Mouse (Mus musculus): ENCODE data around the gene Ctcfl. TPM values are rescaled to one million over a fixed set of nuclear protein-coding genes. Genes with fewer than 3 reads are reported as not detected.

The Ctcfl gene
- 0.06 TPM in 1 of 2 replicates, not detected in the other for polyA plus RNA-seq (2016; fragmentation: Nextera tagmentation; extraction: Ambion mirVana)

- Histone ChIP-seq H3K4me3 (no peak within 1 kb of the TSS), H3K27me3 (ENCODE audit: low read depth, poor library complexity, severe bottlenecking) (no peaks in the 10 kb centered on the region), H3K9me3 (replicated peaks) (no peaks in the 10 kb centered on the region), H3K4me1 (peaks cover 5% of the 10 kb centered on the region), H3K36me3 (no peaks in the 10 kb centered on the region), H3K27ac (no peak within 1 kb of the TSS)
- DNase-seq (ENCODE audit: low spot score): no peak
- 89% methylated on average over 35 of the region's 35 CpGs for WGBS
These were observed at the start of gene Ctcfl for GRCm38 (mm10) chr2:173119023-173119944. Ctcfl (minus strand) TSS chr2:173119525.

GRCm38 (mm10) chr2:173168411-173168851 is 49.1 kb upstream of the Ctcfl start:
- Histone ChIP-seq H3K36me3 (no peaks in the 10 kb centered on the region), H3K4me1 (peaks cover 53% of the 10 kb centered on the region), H3K27me3 (ENCODE audit: low read depth, poor library complexity, severe bottlenecking) (peaks cover 61% of the 10 kb centered on the region), H3K27ac (peak overlapping the region; percentile 71), H3K9me3 (replicated peaks) (no peaks in the 10 kb centered on the region), H3K4me3 (no peak overlapping the region)
- 22% methylated on average over 5 of the region's 5 CpGs for WGBS
- DNase-seq (ENCODE audit: low spot score): no peak

DNA sequence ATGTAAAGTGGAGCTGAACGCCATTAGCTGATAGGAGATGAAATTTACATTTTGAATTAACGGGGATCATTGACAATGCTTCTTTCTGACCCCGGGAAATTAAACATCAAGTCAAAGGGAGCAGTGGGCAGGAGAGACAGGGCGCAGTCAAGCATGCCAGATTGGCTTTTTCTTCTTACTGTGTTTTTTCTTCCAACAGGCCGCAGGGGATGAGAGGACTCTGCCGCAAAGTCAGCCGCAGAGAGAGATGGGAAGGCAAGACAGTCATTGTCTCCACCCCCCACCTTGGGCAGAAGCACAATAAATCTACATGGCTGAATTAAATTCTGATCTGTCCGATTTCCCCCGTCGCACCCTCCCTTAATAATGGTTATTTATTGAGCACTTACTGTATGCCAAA is 46.0 kb upstream of the Ctcfl start:
- no peak overlapping the region for H3K4me3 ChIP-seq
- DNase-seq (ENCODE audit: low spot score): no peak
- 92% methylated on average over 10 of the region's 10 CpGs for WGBS

GRCm38 (mm10) chr2:173164946-173165345 is 45.6 kb upstream of the Ctcfl start:
- no peak for DNase-seq (ENCODE audit: low spot score)

More for the DNA sequence above, 46.0 kb upstream of the Ctcfl start:
- Histone ChIP-seq H3K27me3 (ENCODE audit: low read depth, poor library complexity, severe bottlenecking) (peaks cover 50% of the 10 kb centered on the region), H3K36me3 (no peaks in the 10 kb centered on the region), H3K4me1 (peaks cover 33% of the 10 kb centered on the region), H3K9me3 (replicated peaks) (no peaks in the 10 kb centered on the region), H3K27ac (no peak overlapping the region)

GRCm38 (mm10) chr2:173164358-173164757 is 45.0 kb upstream of the Ctcfl start:
- peaks cover 33% of the 10 kb centered on the region for H3K4me1 ChIP-seq
- no peak overlapping the region for H3K27ac ChIP-seq
- H3K9me3 ChIP-seq (replicated peaks): no peaks in the 10 kb centered on the region
- no peak overlapping the region for H3K4me3 ChIP-seq
- no peak for DNase-seq (ENCODE audit: low spot score)
- WGBS: 50% methylated on average over 2 of the region's 2 CpGs
- H3K27me3 ChIP-seq (ENCODE audit: low read depth, poor library complexity, severe bottlenecking): peaks cover 40% of the 10 kb centered on the region
- H3K36me3 ChIP-seq: no peaks in the 10 kb centered on the region

More at GRCm38 (mm10) chr2:173164946-173165345, 45.6 kb upstream of the Ctcfl start:
- H3K4me3 ChIP-seq: no peak overlapping the region
- H3K9me3 ChIP-seq (replicated peaks): no peaks in the 10 kb centered on the region
- 90% methylated on average over 10 of the region's 10 CpGs for WGBS
- H3K36me3 ChIP-seq: no peaks in the 10 kb centered on the region
- H3K27me3 ChIP-seq (ENCODE audit: low read depth, poor library complexity, severe bottlenecking): peaks cover 46% of the 10 kb centered on the region
- H3K4me1 ChIP-seq: peaks cover 32% of the 10 kb centered on the region
- no peak overlapping the region for H3K27ac ChIP-seq

GRCm38 (mm10) chr2:173163380-173163779 is 44.1 kb upstream of the Ctcfl start:
- Histone ChIP-seq H3K27ac (no peak overlapping the region), H3K36me3 (no peaks in the 10 kb centered on the region), H3K27me3 (ENCODE audit: low read depth, poor library complexity, severe bottlenecking) (peaks cover 31% of the 10 kb centered on the region), H3K4me1 (peaks cover 26% of the 10 kb centered on the region), H3K9me3 (replicated peaks) (no peaks in the 10 kb centered on the region), H3K4me3 (no peak overlapping the region)
- 87% methylated on average over 8 of the region's 8 CpGs for WGBS
- DNase-seq (ENCODE audit: low spot score): no peak

GRCm38 (mm10) chr2:173159354-173160311 is 40.3 kb upstream of the Ctcfl start:
- Histone ChIP-seq H3K27me3 (ENCODE audit: low read depth, poor library complexity, severe bottlenecking) (peaks cover 9% of the 10 kb centered on the region; the same call in 1 of the 2 replicates), H3K4me1 (peaks cover 22% of the 10 kb centered on the region), H3K9me3 (replicated peaks) (no peaks in the 10 kb centered on the region), H3K36me3 (no peaks in the 10 kb centered on the region), H3K27ac (peak overlapping the region; percentile 69), H3K4me3 (no peak overlapping the region)
- 47% methylated on average over 24 of the region's 24 CpGs for WGBS
- DNase-seq (ENCODE audit: low spot score): peak; percentile 80

DNA sequence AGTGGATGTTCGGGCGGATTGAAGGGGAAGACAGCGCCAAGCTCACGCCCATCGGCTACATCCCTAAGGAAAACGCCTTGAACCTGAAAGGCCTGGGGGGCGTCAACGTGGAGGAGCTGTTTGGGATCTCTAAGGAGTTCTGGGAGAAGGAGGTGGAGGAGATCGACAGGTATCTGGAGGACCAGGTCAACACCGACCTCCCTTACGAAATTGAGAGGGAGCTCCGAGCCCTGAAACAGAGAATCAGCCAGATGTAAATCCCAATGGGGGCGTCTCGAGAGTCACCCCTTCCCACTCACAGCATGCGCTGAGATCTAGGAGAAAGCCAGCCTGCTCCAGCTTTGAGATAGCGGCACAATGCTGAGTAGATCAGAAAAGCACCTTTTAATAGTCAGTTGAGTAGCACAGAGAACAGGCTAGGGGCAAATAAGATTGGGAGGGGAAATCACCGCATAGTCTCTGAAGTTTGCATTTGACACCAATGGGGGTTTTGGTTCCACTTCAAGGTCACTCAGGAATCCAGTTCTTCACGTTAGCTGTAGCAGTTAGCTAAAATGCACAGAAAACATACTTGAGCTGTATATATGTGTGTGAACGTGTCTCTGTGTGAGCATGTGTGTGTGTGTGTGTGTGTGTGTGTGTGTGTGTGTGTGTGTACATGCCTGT is 39.2 kb upstream of the Ctcfl start:
- 91% methylated on average over 19 of the region's 19 CpGs for whole genome bisulfite sequencing

DNA sequence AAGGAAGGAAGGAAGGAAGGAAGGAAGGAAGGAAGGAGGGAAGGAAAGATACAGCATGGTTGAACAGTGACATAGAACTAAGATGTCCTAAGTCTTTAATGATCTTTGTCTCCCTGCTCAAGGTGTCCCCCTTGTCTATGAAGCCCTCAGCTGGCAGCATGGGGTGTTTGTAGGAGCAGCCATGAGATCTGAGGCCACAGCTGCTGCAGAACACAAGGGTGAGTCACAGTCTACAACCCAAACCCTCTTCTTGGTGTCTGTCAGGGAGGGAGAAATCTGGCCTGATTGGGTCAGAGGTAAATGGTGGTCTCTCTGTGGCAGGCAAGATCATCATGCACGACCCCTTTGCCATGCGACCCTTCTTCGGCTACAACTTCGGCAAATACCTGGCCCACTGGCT is 38.5 kb upstream of the Ctcfl start:
- H3K27ac ChIP-seq: no peak overlapping the region; the same call in 1 of the 2 replicates
- H3K27me3 ChIP-seq (ENCODE audit: low read depth, poor library complexity, severe bottlenecking): peaks cover 3% of the 10 kb centered on the region; the same call in 1 of the 2 replicates
- no peak for DNase-seq (ENCODE audit: low spot score)
- no peaks in the 10 kb centered on the region for H3K9me3 ChIP-seq (replicated peaks)
- peaks cover 23% of the 10 kb centered on the region for H3K4me1 ChIP-seq
- H3K36me3 ChIP-seq: no peaks in the 10 kb centered on the region
- H3K4me3 ChIP-seq: no peak overlapping the region
- 88% methylated on average over 4 of the region's 4 CpGs for WGBS

More for the DNA sequence above, 39.2 kb upstream of the Ctcfl start:
- H3K9me3 ChIP-seq (replicated peaks): no peaks in the 10 kb centered on the region
- no peak overlapping the region for H3K4me3 ChIP-seq
- no peaks in the 10 kb centered on the region for H3K36me3 ChIP-seq
- peaks cover 9% of the 10 kb centered on the region; the same call in 1 of the 2 replicates for H3K27me3 ChIP-seq (ENCODE audit: low read depth, poor library complexity, severe bottlenecking)
- no peak for DNase-seq (ENCODE audit: low spot score)
- H3K27ac ChIP-seq: no peak overlapping the region; the same call in 1 of the 2 replicates
- H3K4me1 ChIP-seq: peaks cover 22% of the 10 kb centered on the region

GRCm38 (mm10) chr2:173157376-173157775 is 38.1 kb upstream of the Ctcfl start:
- no peaks in the 10 kb centered on the region for H3K9me3 ChIP-seq (replicated peaks)
- 74% methylated on average over 4 of the region's 4 CpGs for WGBS
- H3K4me3 ChIP-seq: no peak overlapping the region

GRCm38 (mm10) chr2:173156923-173157322 is 37.6 kb upstream of the Ctcfl start:
- no peaks in the 10 kb centered on the region for H3K9me3 ChIP-seq (replicated peaks)
- H3K27ac ChIP-seq: no peak overlapping the region
- no peaks in the 10 kb centered on the region for H3K27me3 ChIP-seq (ENCODE audit: low read depth, poor library complexity, severe bottlenecking)
- H3K36me3 ChIP-seq: no peaks in the 10 kb centered on the region
- DNase-seq (ENCODE audit: low spot score): no peak
- peaks cover 22% of the 10 kb centered on the region for H3K4me1 ChIP-seq
- 88% methylated on average over 13 of the region's 13 CpGs for WGBS
- no peak overlapping the region for H3K4me3 ChIP-seq

More at GRCm38 (mm10) chr2:173157376-173157775, 38.1 kb upstream of the Ctcfl start:
- Histone ChIP-seq H3K27me3 (ENCODE audit: low read depth, poor library complexity, severe bottlenecking) (no peaks in the 10 kb centered on the region), H3K27ac (no peak overlapping the region), H3K36me3 (no peaks in the 10 kb centered on the region), H3K4me1 (peaks cover 27% of the 10 kb centered on the region)
- no peak for DNase-seq (ENCODE audit: low spot score)

- no peak for DNase-seq (ENCODE audit: low spot score)
- H3K27me3 ChIP-seq (ENCODE audit: low read depth, poor library complexity, severe bottlenecking): no peaks in the 10 kb centered on the region
- no peaks in the 10 kb centered on the region for H3K9me3 ChIP-seq (replicated peaks)
- H3K4me3 ChIP-seq: no peak overlapping the region
- H3K4me1 ChIP-seq: peaks cover 16% of the 10 kb centered on the region
- H3K36me3 ChIP-seq: no peaks in the 10 kb centered on the region
- no peak overlapping the region for H3K27ac ChIP-seq
- 92% methylated on average over 10 of the region's 10 CpGs for WGBS
These were observed 36.6 kb upstream of the Ctcfl start for GRCm38 (mm10) chr2:173155907-173156306.
